Mouse (Mus musculus): Measurements from ENCODE around the gene Napsa.
A peak's percentile ranks its signal among the peaks of the same experiment; 100 is the strongest.

- TF ChIP-seq CTCF (IDR thresholded peaks at IDR 0.05; ENCODE audit: insufficient read depth, low read depth, low read length) (peak; percentile 77; the same call in 1 of the 2 replicates), POLR2A (IDR thresholded peaks at IDR 0.05; ENCODE audit: insufficient read depth, low read depth, low read length) (no peak)
Observed at GRCm38 (mm10) chr7:44527483-44528398, 44.4 kb upstream of the Napsa start.
